Mouse (Mus musculus): ENCODE results near the gene H2-Ab1. TPM values are rescaled to one million over a fixed set of nuclear protein-coding genes. Genes with fewer than 3 reads are reported as not detected.

Gene H2-Ab1
- total and polyA plus RNA-seq, 3 experiments: 78.4 to 364 (median 97.1) TPM

GRCm38 (mm10) chr17:34285371-34285770 lies 27.9 kb downstream of the H2-Ab1 start:
- DNase-seq: no peak

GRCm38 (mm10) chr17:34285848-34286247 lies 28.4 kb downstream of the H2-Ab1 start:
- peak; percentile 39 for DNase-seq

GRCm38 (mm10) chr17:34286501-34286900 lies 29.0 kb downstream of the H2-Ab1 start:
- DNase-seq: no peak

- no peak for DNase-seq
Observed at GRCm38 (mm10) chr17:34286999-34287398, 29.5 kb downstream of the H2-Ab1 start.

- peak; percentile 87 for DNase-seq
Observed at GRCm38 (mm10) chr17:34287648-34288047, 30.2 kb downstream of the H2-Ab1 start, which contains the start of gene H2-Aa. Gene H2-Aa (minus strand): TSS chr17:34287823.

- no peak for DNase-seq
Observed at GRCm38 (mm10) chr17:34288131-34288530, 30.6 kb downstream of the H2-Ab1 start.

- DNase-seq: peak; percentile 74
Observed at GRCm38 (mm10) chr17:34291609-34292008, 34.1 kb downstream of the H2-Ab1 start.

- no peak for DNase-seq
Observed at GRCm38 (mm10) chr17:34292570-34292969, 35.1 kb downstream of the H2-Ab1 start.

GRCm38 (mm10) chr17:34293533-34293932 lies 36.0 kb downstream of the H2-Ab1 start:
- no peak for DNase-seq

- no peak for DNase-seq
Observed at GRCm38 (mm10) chr17:34294249-34294648, 36.8 kb downstream of the H2-Ab1 start.

GRCm38 (mm10) chr17:34295307-34295706 lies 37.8 kb downstream of the H2-Ab1 start:
- no peak for DNase-seq

- DNase-seq: peak; percentile 54
Observed at GRCm38 (mm10) chr17:34295891-34296794, 38.7 kb downstream of the H2-Ab1 start.

GRCm38 (mm10) chr17:34299356-34299755 lies 41.9 kb downstream of the H2-Ab1 start:
- no peak for DNase-seq

- no peak for DNase-seq
Observed at GRCm38 (mm10) chr17:34300071-34300470, 42.6 kb downstream of the H2-Ab1 start.

- DNase-seq: no peak
Observed at GRCm38 (mm10) chr17:34300691-34301566, 43.4 kb downstream of the H2-Ab1 start.

- no peak for DNase-seq
Observed at GRCm38 (mm10) chr17:34301670-34302190, 44.2 kb downstream of the H2-Ab1 start.

- DNase-seq: no peak
Observed at GRCm38 (mm10) chr17:34303789-34304188, 46.3 kb downstream of the H2-Ab1 start.

- DNase-seq: peak; percentile 80
Observed at GRCm38 (mm10) chr17:34304751-34305150, 47.3 kb downstream of the H2-Ab1 start.

GRCm38 (mm10) chr17:34305380-34306030 lies 48.0 kb downstream of the H2-Ab1 start, which contains the start of gene H2-Eb1:
Gene H2-Eb1 (plus strand): TSS chr17:34305867.
- peak; percentile 87 for DNase-seq

GRCm38 (mm10) chr17:34306407-34306806 lies 48.9 kb downstream of the H2-Ab1 start:
- no peak for DNase-seq

GRCm38 (mm10) chr17:34307216-34307615 lies 49.7 kb downstream of the H2-Ab1 start:
- no peak for DNase-seq

- no peak for DNase-seq
Observed at GRCm38 (mm10) chr17:34308161-34308560, 50.7 kb downstream of the H2-Ab1 start.
